Mouse (Mus musculus): ENCODE data around the gene 1700028J19Rik. TPM values are rescaled to one million over a fixed set of nuclear protein-coding genes. Genes with fewer than 3 reads are reported as not detected.
"Not testable (repeated sequence)": the region's sequence is repeated elsewhere in the genome, so short reads cannot be mapped to it uniquely, and the experiment has no call there.

Gene 1700028J19Rik
- polyA plus RNA-seq, 1 experiment from 2014 or later: 2.4 TPM

- not testable (repeated sequence) for H3K4me3 ChIP-seq (ENCODE audit: low read depth, low read length); ATAC-seq; H3K4me2 ChIP-seq (ENCODE audit: low read length); H3K36me3 ChIP-seq (ENCODE audit: control insufficient read depth, insufficient read depth, low read length); H3K27me3 ChIP-seq (replicated peaks; ENCODE audit: control insufficient read depth, insufficient read depth, low read length); H3K9ac ChIP-seq (ENCODE audit: low read length); H3K27ac ChIP-seq (ENCODE audit: low read depth, low read length); H3K4me1 ChIP-seq (ENCODE audit: control insufficient read depth, insufficient read depth, low read length); H3K9me3 ChIP-seq (replicated peaks; ENCODE audit: control insufficient read depth, low read length); DNase-seq (ENCODE audit: low spot score)
- WGBS: 62% methylated on average over 3 of the region's 3 CpGs
Observed at GRCm38 (mm10) chr7:44207135-44207534, 39.4 kb downstream of the 1700028J19Rik start, which contains the start of gene Klk1b4. Gene Klk1b4, plus strand, starts transcription at chr7:44207435.

- ATAC-seq (no peak), DNase-seq (ENCODE audit: low spot score) (no peak)
- no peaks in the 10 kb centered on the region for H3K4me1 ChIP-seq (ENCODE audit: control insufficient read depth, insufficient read depth, low read length)
- no peaks in the 10 kb centered on the region for H3K36me3 ChIP-seq (ENCODE audit: control insufficient read depth, insufficient read depth, low read length)
- no peaks in the 10 kb centered on the region for H3K27me3 ChIP-seq (replicated peaks; ENCODE audit: control insufficient read depth, insufficient read depth, low read length)
- no peak within 1 kb of the TSS for H3K9ac ChIP-seq (ENCODE audit: low read length)
- no peak within 1 kb of the TSS for H3K4me2 ChIP-seq (ENCODE audit: low read length)
- 69% methylated on average over 3 of the region's 3 CpGs for WGBS
- H3K9me3 ChIP-seq (replicated peaks; ENCODE audit: control insufficient read depth, low read length): no peaks in the 10 kb centered on the region
- no peak within 1 kb of the TSS for H3K27ac ChIP-seq (ENCODE audit: low read depth, low read length)
- H3K4me3 ChIP-seq (ENCODE audit: low read depth, low read length): no peak within 1 kb of the TSS
Observed at GRCm38 (mm10) chr7:44197891-44198290, 48.6 kb downstream of the 1700028J19Rik start, which contains the start of gene Klk1b3. Gene Klk1b3, plus strand, starts transcription at chr7:44198191.

- WGBS: 83% methylated on average over 1 of the region's 1 CpGs
Observed at GRCm38 (mm10) chr7:44193466-44193865, 53.0 kb downstream of the 1700028J19Rik start.

GRCm38 (mm10) chr7:44187936-44188335, 58.6 kb downstream of the 1700028J19Rik start, which contains the start of gene Klk1b24:
Gene Klk1b24, plus strand, starts transcription at chr7:44188236.
- not testable (repeated sequence) for H3K9me3 ChIP-seq (replicated peaks; ENCODE audit: control insufficient read depth, low read length); DNase-seq (ENCODE audit: low spot score); H3K4me1 ChIP-seq (ENCODE audit: control insufficient read depth, insufficient read depth, low read length); H3K27ac ChIP-seq (ENCODE audit: low read depth, low read length); H3K27me3 ChIP-seq (replicated peaks; ENCODE audit: control insufficient read depth, insufficient read depth, low read length); H3K36me3 ChIP-seq (ENCODE audit: control insufficient read depth, insufficient read depth, low read length); H3K9ac ChIP-seq (ENCODE audit: low read length); H3K4me2 ChIP-seq (ENCODE audit: low read length); H3K4me3 ChIP-seq (ENCODE audit: low read depth, low read length); ATAC-seq

More at GRCm38 (mm10) chr7:44193466-44193865, 53.0 kb downstream of the 1700028J19Rik start:
- H3K4me3 ChIP-seq (ENCODE audit: low read depth, low read length); H3K4me1 ChIP-seq (ENCODE audit: control insufficient read depth, insufficient read depth, low read length); H3K27ac ChIP-seq (ENCODE audit: low read depth, low read length); H3K9ac ChIP-seq (ENCODE audit: low read length); H3K27me3 ChIP-seq (replicated peaks; ENCODE audit: control insufficient read depth, insufficient read depth, low read length); DNase-seq (ENCODE audit: low spot score); ATAC-seq; H3K4me2 ChIP-seq (ENCODE audit: low read length); H3K36me3 ChIP-seq (ENCODE audit: control insufficient read depth, insufficient read depth, low read length); H3K9me3 ChIP-seq (replicated peaks; ENCODE audit: control insufficient read depth, low read length): not testable (repeated sequence)

- H3K4me3 ChIP-seq (ENCODE audit: low read depth, low read length); H3K27me3 ChIP-seq (replicated peaks; ENCODE audit: control insufficient read depth, insufficient read depth, low read length): not testable (repeated sequence)
- WGBS: 69% methylated on average over 8 of the region's 8 CpGs
Observed at GRCm38 (mm10) chr7:44186516-44186915, 60.0 kb downstream of the 1700028J19Rik start.

More at GRCm38 (mm10) chr7:44186516-44186915, 60.0 kb downstream of the 1700028J19Rik start:
- not testable (repeated sequence) for H3K9me3 ChIP-seq (replicated peaks; ENCODE audit: control insufficient read depth, low read length); H3K36me3 ChIP-seq (ENCODE audit: control insufficient read depth, insufficient read depth, low read length); ATAC-seq; H3K27ac ChIP-seq (ENCODE audit: low read depth, low read length); H3K4me1 ChIP-seq (ENCODE audit: control insufficient read depth, insufficient read depth, low read length); DNase-seq (ENCODE audit: low spot score); H3K4me2 ChIP-seq (ENCODE audit: low read length); H3K9ac ChIP-seq (ENCODE audit: low read length)

Other genes with a start within 250 kb of the 1700028J19Rik start
- gene Klk1b26, start 234.5 kb downstream of the 1700028J19Rik start, polyA plus RNA-seq (2014; fragmentation: Nextera tagmentation; extraction: Ambion mirVana): not detected in 2 replicates
- gene Klk1b27, start 194.4 kb downstream of the 1700028J19Rik start, polyA plus RNA-seq (2014; fragmentation: Nextera tagmentation; extraction: Ambion mirVana): not detected in 2 replicates
- not detected in 2 replicates for gene Klk1b21, start 144.4 kb downstream of the 1700028J19Rik start, polyA plus RNA-seq (2014; fragmentation: Nextera tagmentation; extraction: Ambion mirVana)
- gene Klk1b22, start 134.0 kb downstream of the 1700028J19Rik start, polyA plus RNA-seq (2014; fragmentation: Nextera tagmentation; extraction: Ambion mirVana): not detected in 2 replicates
- gene Klk1b16, start 109.9 kb downstream of the 1700028J19Rik start, polyA plus RNA-seq (2014; fragmentation: Nextera tagmentation; extraction: Ambion mirVana): not detected in 2 replicates
- not detected in 2 replicates for gene Klk1b24, start 58.5 kb downstream of the 1700028J19Rik start, polyA plus RNA-seq (2014; fragmentation: Nextera tagmentation; extraction: Ambion mirVana)
- gene Klk1b3, start 48.5 kb downstream of the 1700028J19Rik start, polyA plus RNA-seq (2014; fragmentation: Nextera tagmentation; extraction: Ambion mirVana): not detected in 2 replicates
- gene Klk1b4, start 39.3 kb downstream of the 1700028J19Rik start, polyA plus RNA-seq (2014; fragmentation: Nextera tagmentation; extraction: Ambion mirVana): not detected in 2 replicates
- not detected in 2 replicates for gene Klk1b5, start 30.8 kb downstream of the 1700028J19Rik start, polyA plus RNA-seq (2014; fragmentation: Nextera tagmentation; extraction: Ambion mirVana)
- gene Klk1, start 21.3 kb downstream of the 1700028J19Rik start, polyA plus RNA-seq (2014; fragmentation: Nextera tagmentation; extraction: Ambion mirVana): not detected in 2 replicates
- not detected in 2 replicates for gene Gm36864, start 10.5 kb downstream of the 1700028J19Rik start, polyA plus RNA-seq (2014; fragmentation: Nextera tagmentation; extraction: Ambion mirVana)
- gene 2410002F23Rik, start within 50 bp of the 1700028J19Rik start, polyA plus RNA-seq (2014; fragmentation: Nextera tagmentation; extraction: Ambion mirVana): 162 and 186 TPM in 2 replicates
- not detected in 2 replicates for gene Acp4, start 10.7 kb upstream of the 1700028J19Rik start, polyA plus RNA-seq (2014; fragmentation: Nextera tagmentation; extraction: Ambion mirVana)
- gene Gm15517, start 14.8 kb upstream of the 1700028J19Rik start, polyA plus RNA-seq (2014; fragmentation: Nextera tagmentation; extraction: Ambion mirVana): not detected in 2 replicates
- gene Clec11a, start 60.2 kb upstream of the 1700028J19Rik start, polyA plus RNA-seq (2014; fragmentation: Nextera tagmentation; extraction: Ambion mirVana): 3.7 and 4.5 TPM in 2 replicates
- gene Shank1, start 63.6 kb upstream of the 1700028J19Rik start, polyA plus RNA-seq (2014; fragmentation: Nextera tagmentation; extraction: Ambion mirVana): 9.5 and 15.1 TPM in 2 replicates
- 19.0 and 25.3 TPM in 2 replicates for gene Syt3, start 137.4 kb upstream of the 1700028J19Rik start, polyA plus RNA-seq (2014; fragmentation: Nextera tagmentation; extraction: Ambion mirVana)
- gene 1700008O03Rik, start 139.1 kb upstream of the 1700028J19Rik start, polyA plus RNA-seq (2014; fragmentation: Nextera tagmentation; extraction: Ambion mirVana): 0.63 and 0.86 TPM in 2 replicates
- gene Lrrc4b, start 182.3 kb upstream of the 1700028J19Rik start, polyA plus RNA-seq (2014; fragmentation: Nextera tagmentation; extraction: Ambion mirVana): 20.8 and 22.1 TPM in 2 replicates
- gene Aspdh, start 218.7 kb upstream of the 1700028J19Rik start, polyA plus RNA-seq (2014; fragmentation: Nextera tagmentation; extraction: Ambion mirVana): 5.3 TPM in 2 replicates
- gene Josd2, start 221.3 kb upstream of the 1700028J19Rik start, polyA plus RNA-seq (2014; fragmentation: Nextera tagmentation; extraction: Ambion mirVana): 49.3 and 50.5 TPM in 2 replicates
- gene Emc10, start 249.8 kb upstream of the 1700028J19Rik start, polyA plus RNA-seq (2014; fragmentation: Nextera tagmentation; extraction: Ambion mirVana): 147 and 154 TPM in 2 replicates
- gene Fam71e1, start 249.9 kb upstream of the 1700028J19Rik start, polyA plus RNA-seq (2014; fragmentation: Nextera tagmentation; extraction: Ambion mirVana): 13.0 and 24.0 TPM in 2 replicates